Mouse (Mus musculus) kidney, postnatal 14 days (tissue): ENCODE data around the gene Cd163l1.

Source experiments
- DNase-seq: peaks from one replicate; pipeline ENCODE4 v3.0.0; 2022; ENCODE audit warnings: mixed read lengths

Gene Cd163l1

DNA sequence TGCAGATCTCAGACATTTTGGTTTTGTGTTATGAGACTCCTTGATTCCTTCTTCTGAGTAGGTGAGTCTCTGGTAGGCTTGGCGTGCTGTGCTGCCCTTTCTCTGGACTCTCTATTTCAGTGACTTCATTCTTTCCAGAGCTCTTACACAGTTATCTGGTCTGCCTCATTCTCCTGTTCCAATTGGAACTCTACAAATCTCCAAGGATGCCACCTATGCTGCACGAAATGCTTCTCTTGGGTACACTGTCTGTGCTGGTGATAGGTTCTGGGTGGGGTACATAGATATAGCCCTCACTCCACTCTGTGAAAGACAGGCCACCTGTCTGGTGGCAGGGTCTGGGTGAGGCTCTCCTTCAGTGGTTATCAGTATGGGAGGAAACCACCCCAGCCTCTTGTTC is at the start of gene Cd163l1:
Gene Cd163l1, plus strand, starts transcription at position 301 of the 400 bp plus-strand sequence.
- no peak for DNase-seq

DNA sequence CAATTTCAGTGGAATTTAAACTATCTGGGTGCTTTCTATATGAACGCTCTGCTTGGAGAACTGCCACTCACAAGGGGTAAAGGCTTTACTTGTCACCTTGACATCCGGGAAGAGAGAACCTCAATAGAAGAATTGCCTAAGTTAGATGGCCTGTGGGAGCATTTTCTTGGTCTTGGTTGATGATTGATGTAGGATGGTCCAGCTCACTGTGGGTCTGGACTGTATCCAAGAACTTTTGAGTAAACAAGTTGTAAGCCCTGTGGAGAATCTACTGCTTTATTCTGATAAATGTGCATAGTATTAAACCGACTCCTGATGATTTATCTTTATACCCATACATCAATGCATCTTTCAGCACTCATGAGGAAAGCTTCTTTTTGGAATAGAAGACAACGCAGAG is 48.7 kb upstream of the Cd163l1 start:
- peak; percentile 15 for DNase-seq

DNA sequence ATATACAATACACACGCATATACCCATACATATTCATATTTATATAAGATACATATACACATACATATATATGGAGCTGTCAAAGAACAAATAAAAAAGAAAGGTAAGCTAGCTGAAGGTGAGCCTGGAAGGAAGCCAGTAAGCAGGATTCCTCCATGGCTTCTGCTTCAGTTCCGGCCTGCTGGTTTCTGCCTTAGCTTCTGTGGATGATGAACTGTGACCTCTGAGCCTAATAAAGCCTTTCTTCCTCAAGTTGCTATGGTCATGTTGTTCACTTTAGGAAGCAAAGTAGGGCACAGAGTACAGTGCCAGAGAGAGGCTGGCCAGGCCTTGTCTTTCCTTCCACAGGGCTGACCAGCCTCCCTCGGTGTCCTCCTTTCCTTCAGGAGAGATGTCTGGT is 47.2 kb upstream of the Cd163l1 start:
- peak; percentile 10 for DNase-seq

DNA sequence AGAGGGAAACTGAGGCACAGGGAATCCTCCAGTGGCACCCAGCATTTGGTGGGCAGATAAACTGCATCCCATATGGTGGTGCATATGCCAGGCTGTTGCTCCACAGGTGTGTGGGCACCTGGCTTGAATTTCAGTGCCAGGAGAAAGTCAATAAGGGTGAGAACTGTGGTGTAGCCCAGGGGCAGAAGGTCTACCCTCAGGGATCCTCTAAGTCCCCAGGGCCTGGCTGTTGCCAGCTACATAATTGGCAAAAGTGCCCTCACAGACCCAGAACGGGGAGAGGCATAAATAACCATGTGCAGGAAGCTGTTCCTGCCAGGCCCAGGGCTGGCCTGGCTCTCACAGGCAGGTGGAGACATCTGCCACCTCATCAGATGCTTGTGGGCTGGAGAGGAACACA is 45.1 kb upstream of the Cd163l1 start, which contains the start of gene Olfr523:
Gene Olfr523, plus strand, starts transcription at position 282 of the 400 bp plus-strand sequence.
- no peak for DNase-seq

DNA sequence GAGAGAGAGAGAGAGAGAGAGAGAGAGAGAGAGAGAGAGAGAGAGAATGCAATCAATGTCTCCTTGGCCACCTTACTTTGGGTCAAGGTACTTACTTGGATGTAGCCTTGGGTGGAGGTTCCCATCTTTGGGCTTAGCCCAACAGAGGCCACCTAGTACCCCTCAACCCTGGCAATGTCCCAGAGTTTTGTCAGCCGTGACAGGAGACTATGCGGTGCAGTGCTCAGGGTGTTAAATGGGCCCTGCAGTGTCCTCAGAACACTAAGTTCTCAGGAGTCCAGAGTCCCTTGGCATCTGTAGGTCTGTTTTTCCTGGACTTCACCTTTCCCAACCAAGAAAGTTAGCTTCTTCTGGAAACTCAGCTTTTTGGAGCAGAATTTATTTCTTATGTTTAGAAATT is 38.9 kb upstream of the Cd163l1 start:
- DNase-seq = peak; percentile 65

DNA sequence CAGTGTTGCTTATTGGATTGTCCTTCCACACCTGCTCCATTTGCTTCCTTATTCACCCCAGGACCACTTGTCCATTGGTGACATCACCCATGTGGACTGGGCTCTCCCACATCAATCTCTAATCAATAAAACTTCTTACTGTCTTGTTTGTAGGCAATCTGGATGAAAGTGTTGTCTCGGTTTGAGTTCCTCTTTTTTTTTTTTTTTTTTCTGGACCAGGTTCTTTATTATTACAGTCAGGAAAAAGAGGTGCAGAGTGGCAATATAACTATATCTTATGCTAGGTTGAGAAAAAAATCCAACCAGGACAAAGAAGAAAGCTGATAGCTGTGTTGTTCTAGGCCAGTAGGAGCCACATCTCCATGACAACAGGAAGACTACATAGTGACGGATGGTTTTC is 37.4 kb upstream of the Cd163l1 start:
- DNase-seq = no peak

DNA sequence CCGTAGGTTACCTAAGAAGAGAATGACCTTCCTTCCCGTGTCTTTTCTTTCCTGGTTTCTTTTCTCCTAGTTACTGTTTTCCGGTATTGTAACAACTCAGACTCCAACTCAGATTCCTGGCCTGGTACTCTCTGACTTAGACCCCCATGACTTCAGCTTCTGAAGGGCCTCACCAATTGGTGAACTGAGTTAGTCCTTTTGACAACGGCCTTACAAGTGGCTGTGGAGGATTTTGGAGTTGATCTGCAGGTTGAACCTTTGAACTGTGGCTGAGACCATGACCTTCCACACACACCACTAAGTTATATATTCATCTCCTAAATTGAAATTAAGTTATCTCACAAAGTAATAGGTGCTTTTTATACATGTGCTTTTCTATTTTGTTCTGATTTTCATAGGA is 33.9 kb upstream of the Cd163l1 start:
- DNase-seq = no peak

DNA sequence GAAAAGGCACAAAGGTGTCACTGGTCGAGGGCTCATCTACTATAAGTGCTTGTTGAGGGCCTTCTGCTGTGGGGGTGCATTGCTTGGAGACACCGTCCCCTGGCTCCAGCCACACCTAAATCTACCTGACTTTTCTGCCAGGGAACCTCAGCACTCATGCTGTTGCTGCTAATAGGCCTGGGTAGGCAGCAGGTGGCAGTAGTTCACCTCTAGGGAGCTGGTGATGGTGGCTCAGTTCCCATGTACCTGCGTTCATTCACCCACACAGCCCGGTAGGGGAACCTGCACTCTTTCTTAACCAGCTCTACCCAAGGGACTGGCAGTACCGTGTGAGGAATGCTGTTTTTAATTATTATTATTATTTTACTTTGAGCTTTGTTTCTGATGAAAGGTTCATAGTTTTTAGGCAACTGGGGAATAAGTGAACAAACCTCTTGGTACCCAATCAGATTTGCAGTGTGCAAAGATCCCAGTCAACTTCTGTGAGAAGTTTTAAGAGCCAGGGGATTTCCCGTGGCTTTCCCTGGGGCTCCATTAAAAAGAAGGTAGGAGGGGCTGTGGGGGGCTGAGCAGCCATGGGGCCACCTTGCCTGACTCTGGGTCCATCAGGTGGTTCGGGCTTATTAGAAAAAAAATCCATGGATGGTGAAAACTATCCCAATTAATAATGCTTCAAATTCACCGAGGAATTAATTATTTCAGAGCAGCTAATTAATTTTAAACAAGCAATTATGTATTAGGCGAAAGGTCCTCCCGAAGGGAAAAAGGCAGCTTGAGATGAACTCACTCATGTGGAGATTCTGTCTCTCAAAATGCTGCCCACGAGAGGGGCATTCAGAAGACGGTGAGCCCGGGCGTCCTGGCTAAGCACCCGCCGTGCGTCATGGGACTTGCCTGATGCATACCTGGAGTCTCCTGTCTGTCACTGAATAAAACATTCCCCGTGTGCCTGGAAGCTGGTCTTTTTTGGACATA is 31.1 kb upstream of the Cd163l1 start:
- DNase-seq = peak; percentile 62

DNA sequence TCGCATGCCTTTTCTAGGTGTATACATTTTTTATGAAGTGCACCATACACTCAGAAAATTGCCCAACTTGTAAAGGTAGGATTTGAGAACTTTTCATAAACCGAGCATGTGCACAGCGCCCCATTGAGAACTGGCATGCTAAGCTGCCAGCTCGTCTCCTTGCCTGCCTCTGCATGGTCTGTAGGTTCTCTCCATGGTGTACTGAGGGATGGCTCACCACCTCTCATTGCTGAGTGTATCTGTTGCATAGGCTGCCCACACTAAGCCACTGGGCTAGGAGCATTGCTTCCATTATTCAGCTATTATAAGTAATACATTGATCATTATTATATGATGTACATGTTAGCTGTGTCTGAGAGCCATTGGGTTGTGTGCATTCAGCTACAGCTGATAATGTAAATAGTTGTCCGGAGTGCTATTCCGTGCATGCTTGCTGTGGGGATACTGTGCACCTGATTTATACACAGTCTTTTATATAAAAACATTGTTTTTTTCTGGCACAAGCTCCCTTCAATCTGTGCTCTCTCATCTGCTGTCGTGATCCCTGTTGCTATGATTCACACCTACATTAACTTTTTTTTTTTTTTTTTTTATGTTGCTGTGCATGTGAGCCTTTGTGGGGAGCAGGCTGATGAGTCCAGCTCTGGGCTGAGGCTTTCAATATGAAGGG is 30.2 kb upstream of the Cd163l1 start:
- DNase-seq = no peak

DNA sequence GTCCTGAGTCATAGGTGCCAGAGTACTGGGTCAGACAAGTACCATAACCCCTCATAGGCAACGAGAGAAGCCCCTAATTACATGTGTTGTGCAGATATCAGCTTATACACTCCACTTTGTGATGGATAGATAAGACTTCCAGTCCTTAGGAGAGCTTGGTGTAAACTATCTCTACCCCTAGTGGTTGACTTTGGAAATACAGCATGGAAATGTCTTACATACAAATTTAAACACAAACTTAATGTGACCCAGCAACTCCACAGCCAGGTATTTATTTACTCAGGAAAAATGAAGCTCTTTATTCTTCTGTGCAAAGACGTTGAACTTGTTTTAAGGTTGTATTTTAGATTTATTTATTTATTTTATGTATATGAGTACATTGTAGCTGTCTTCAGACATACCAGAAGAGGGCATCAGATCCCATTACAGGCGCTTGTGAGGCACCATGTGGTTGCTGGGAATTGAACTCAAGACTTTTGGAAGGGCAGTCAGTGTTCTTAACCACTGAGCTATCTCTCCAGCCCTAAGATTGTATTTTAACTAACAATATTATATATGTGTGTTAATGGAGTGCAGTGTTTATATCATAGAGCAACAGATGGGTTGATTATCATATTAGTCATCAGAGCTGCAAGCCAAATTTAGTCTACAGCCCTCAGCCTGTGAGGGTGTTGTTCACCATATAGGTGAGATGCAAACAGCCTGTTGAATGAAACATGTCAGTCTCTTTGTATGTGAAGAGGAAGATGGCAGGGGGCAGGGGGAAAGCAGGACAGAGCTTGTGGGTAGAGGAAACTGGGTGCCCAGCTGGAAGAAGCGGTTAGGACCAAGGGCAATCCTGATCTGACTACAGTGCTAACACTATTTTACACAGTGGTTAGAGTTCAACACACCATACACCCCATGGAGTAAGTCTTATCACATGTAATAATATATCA is 29.4 kb upstream of the Cd163l1 start:
- DNase-seq = no peak

DNA sequence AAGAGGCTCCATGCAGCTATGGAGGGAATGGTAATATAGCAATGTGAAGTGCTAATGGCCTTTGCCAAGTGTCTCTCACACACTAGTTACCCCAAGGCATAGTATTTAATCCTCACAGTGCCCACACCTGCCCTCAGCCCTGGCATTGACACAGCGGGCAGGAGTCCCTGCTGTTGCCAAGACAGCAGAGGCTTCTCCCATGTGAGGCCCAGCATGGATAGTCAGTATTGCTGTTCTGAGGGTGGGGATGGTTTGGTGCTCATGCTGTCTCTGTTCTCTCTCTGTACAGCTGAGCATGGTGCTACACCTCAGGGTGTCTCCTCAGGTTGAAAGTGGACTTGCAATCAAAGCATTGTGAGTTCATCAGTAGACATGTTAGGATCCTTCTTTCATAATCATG is 27.6 kb upstream of the Cd163l1 start:
- no peak for DNase-seq

DNA sequence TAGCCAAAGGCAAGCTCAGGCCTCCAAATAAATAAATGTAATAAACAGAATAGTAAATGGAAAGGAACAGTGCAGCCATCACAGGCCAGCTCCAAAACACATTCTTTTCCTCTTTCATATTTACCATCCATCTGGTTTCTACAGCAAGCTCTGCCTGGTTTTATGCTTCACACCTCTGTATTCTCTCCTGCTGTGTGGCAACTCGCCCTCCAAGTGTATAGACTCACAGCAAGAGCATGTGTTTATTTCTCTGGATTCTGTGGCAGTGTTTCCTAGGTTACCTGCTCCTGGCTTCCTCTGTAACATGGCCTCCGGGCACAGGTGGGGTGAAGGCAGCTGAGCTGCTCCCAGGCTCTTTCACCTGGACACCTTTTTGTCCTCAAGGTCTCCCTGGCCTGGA is 25.6 kb upstream of the Cd163l1 start:
- no peak for DNase-seq

DNA sequence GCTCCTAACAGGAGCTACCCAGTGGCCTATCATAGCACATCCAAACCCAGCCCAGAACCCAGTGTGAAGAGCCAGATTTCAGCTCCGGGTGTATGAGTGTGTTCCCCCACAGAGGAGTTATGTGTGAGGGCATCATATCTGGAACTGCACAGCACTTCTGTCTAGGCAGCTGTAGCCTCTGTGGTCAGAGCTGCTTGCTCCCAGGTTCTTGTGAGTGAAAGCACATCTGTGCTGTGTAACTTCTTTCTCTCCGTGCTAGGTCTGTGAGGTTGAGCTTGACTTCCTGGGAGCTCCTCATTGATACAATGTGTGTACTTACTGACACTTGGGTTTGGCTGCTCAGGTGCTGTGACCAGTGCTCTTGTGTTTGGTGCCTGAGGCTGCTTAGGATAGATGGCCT is 25.2 kb upstream of the Cd163l1 start:
- DNase-seq = no peak

DNA sequence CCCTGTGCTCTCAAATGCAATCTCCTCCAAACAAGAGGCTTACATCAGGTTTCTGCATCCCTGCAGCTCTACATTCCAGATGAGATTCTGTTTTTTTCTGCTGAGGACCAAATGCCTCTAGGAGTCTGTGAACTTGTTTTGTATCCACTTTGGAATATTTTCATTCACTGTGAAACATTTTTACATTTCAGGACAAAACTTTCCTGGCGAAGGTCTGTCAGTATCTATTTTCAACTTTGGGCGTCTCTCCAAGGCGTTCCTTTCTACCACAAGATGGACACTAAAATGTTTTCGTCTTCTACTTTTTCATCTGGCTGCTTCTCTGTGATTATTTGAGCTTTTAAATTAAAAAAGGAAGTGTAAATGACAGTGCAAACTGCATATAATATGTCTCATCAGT is 24.0 kb upstream of the Cd163l1 start:
- DNase-seq = no peak

DNA sequence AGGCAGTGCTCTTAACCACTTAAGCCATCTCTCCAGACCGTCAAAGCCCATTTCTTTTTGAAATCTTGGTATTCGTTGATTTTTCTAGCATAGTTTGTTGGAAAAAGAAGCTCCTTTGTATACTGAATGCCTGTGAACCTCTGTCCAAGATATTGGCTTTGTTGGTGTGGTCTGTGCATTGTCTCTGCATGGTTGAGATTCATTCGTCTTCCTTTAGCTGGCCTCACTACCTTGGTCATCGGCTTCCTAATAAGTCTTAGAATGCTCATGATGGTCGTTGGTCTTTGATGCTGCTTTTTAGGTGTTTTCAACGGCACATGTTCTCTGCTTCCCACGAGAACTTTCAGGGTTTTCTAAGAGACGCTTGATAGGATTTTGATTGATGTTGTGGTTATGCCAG is 22.1 kb upstream of the Cd163l1 start:
- no peak for DNase-seq

DNA sequence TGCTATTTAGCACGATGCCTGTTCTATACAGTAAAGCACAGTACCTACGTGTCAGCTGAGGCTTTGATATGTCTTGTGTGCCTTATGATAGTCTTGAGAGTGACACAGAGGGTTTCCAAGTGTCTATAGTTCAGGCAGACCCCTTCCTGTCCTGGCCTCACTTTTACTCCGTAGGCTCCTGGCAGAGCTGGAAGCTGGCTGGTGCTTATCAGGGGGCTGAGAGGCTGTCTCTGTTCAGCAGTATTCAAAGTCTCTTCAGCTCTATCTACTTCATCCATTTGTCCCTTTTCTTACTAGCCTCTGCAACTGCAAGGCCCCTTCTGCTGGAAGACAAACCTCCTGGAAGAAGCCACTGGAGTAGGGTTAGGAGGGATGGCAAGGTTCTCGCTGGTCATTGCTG is 17.0 kb upstream of the Cd163l1 start:
- DNase-seq = no peak

DNA sequence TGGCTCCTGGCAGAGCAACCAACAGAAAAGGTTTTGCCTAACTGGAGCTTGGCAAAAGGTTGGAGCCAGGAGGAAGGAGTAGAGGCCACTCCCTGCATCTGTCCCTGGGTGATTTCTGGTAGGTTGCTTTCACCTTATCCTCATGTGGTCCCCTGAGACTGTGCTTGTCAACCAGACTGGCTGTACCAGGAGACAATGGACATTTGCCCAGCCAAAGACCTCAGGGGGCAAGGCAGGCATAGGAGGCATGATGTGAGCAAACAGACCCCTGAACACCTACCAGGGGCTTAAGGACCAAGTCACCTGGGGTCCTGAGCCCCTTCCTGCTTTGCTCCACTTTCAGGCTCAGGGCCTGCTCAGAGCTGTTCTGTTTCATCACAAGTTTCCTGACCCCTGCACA is 12.2 kb upstream of the Cd163l1 start, which contains the start of gene Olfr524:
Gene Olfr524, minus strand, starts transcription at position 101 of the 400 bp plus-strand sequence.
- DNase-seq = no peak

DNA sequence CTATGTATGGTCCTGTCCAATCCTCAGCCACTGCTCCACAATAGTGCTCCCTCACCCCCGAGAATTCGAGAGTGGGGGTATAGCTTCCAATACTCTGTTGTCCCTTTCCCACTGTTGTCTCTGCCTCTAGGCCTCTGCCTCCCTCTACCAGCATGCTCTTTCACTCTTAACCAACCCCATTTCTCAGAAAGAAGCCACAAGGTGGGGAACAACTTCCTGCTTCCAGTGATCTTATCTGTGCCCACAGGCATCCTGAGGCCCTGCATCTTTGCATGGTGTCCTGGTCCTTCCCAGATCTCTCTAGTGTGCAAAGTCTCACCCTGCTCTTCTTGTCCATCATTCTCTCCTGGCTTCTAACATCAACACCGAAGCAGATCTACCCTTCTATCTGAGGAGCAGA is 11.2 kb upstream of the Cd163l1 start:
- DNase-seq = no peak

DNA sequence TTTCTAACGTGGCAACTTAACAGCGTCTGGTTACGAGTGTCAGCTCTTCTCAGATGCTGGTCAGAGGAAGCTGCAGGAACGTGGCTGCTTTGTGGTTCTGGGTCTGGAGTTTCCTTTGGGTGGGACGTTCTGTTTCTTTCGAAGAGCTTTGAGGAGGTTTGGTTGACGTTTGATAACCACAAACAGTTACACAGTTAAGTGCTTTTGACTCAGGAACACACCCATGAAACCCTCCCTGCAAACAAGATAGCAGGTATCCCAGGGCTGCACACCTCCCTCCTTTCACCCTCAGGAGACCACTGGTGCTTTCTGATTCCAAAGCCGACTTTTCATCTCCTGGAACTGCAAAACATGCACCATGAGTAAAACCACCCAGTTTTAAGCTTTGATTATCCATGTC is 9.9 kb upstream of the Cd163l1 start:
- no peak for DNase-seq

DNA sequence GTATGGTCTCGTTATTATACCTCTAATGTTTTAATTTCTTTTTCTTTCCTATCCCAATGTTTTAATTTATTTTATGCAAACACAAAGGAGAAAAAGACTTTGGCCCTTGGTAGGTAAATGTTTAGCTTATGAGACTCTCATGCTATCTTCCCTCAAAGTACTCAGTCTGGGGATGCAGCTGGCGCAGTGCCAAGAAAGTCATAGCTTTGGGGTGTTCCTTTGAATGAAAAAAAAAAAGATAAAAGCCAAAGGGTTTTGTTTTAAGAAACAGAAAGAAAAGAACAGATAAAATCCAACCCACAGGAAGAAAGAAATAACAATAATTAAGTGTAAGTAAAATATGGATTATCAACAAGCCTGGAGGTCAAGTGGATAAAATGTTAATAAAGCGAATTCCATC is 9.4 kb upstream of the Cd163l1 start:
- DNase-seq = peak; percentile 58

DNA sequence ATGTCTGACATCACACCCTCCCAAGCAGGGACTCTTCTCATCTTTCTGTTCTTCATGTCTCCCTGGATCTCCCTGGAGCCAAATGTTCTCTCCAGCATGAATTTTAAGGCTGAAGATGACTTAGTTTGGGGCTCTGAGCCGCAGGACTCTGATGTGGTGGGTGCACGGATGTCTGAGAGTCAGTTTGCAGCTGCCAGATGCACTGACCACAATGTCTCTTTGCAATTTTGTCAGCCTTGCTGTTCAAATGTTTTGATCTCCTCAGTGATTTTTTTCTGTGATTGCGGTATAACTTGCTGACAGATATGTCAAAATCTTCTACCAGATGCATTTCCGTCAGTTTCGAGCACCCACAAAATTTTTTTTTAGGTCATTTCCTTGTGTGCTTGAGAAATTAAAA is 4.2 kb upstream of the Cd163l1 start:
- no peak for DNase-seq

DNA sequence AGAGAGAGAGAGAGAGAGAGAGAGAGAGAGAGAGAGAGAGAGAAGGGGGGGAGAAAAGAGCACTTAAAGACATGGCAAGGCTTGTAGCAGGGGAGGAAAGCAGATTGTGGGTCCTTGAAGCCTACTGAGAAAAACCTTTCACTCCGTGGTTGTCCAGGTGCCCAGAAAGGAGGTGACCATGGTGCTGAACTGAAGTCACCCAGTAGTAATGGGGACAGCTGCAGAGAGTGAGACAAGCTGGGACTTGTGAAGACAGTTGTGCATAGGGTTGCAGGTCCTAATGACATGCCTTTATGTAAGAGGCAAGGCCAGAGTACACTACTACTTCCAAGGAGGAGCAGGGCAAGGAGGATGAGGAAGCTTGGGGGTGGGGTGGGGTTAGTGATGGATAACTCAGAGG is 1.2 kb downstream of the Cd163l1 start:
- DNase-seq = no peak

DNA sequence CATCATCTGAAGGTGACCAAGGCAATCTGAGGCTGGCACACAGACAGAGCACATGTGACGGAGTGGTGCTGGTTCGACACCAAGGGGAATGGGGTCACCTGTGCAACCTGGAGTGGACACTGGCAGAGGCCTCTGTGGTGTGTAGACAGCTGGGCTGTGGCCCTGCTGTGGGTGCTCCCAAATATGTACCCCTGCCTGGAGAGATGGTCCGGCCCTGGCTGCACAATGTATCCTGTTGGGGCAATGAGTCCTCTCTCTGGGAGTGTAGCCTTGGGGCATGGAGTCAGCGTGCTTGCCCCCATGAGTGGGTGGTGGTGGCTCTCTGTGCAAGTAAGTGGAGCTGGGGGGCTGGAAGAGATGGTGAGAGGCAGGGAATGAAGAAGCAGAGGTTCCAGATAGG is 2.3 kb downstream of the Cd163l1 start:
- no peak for DNase-seq
